Mouse (Mus musculus) lung, adult 2 months (tissue): ENCODE results near the gene Dhx36. TPM values are rescaled to one million over a fixed set of nuclear protein-coding genes. Genes with fewer than 3 reads are reported as not detected.
A peak's percentile ranks its signal among the peaks of the same experiment; 100 is the strongest.

Experiments used
- DNase-seq: peaks from one replicate; pipeline ENCODE4 v3.0.0; 2022
- H3K4me1 ChIP-seq: fragments of 200-500 bp; 2 replicates; pipeline ENCODE4 v1.6.1; 2011; ENCODE audit warnings: low read length; ENCODE audit not compliant: control insufficient read depth, insufficient read depth
- H3K4me3 ChIP-seq: fragments of 200-500 bp; replicated peaks from 2 replicates; pipeline ENCODE3; 2011; ENCODE audit warnings: low read depth, mild to moderate bottlenecking, control low read depth, low read length; ENCODE audit errors: extremely low read depth
- CTCF ChIP-seq: fragments of 200-500 bp; IDR thresholded peaks from 2 replicates; pipeline ENCODE4 v1.5.1; 2011; ENCODE audit warnings: mild to moderate bottlenecking, low read length, control low read depth; ENCODE audit not compliant: insufficient read depth
- POLR2A ChIP-seq: fragments of 200-500 bp; IDR thresholded peaks from 2 replicates; pipeline ENCODE4 v1.6.1; 2011; ENCODE audit warnings: low read depth, mild to moderate bottlenecking, control low read depth, low read length, borderline replicate concordance; ENCODE audit errors: extremely low read depth
- WGBS: fragments of 180-500 bp; shearing (Covaris S2); methylation state at CpG from one replicate; pipeline ENCODE4 v1.1.7; 2018; 5-methylcytosine and 5-hydroxymethylcytosine counted together
- polyA plus RNA-seq: library from polyadenylated mRNA; depleted of rRNA; stranded (reverse); fragments of >200 nt; gene quantifications from 2 replicates; pipeline ENCODE4 v1.2.3, GENCODE M21; 2012; rRNA removed

Gene Dhx36
- 2.4 and 5.6 TPM in 2 replicates for polyA plus RNA-seq

- TF ChIP-seq POLR2A (peak; percentile 53; the same call in 1 of the 2 replicates), CTCF (no peak)
- H3K4me1 ChIP-seq = peaks cover 7% of the 10 kb centered on the region; the same call in 1 of the 2 replicates
- DNase-seq = peak; percentile 96
- peak within 1 kb of the TSS; percentile 93 for H3K4me3 ChIP-seq
- WGBS = under 1% methylated on average over 66 of the region's 66 CpGs
Measured at GRCm38 (mm10) chr3:62506488-62507205, at the start of gene Dhx36. TSS of gene Dhx36 (minus strand) at chr3:62507004.

GRCm38 (mm10) chr3:62527593-62527992 lies 20.8 kb upstream of the Dhx36 start:
- DNase-seq = no peak
- TF ChIP-seq POLR2A = no peak
- H3K4me3 ChIP-seq = no peak overlapping the region
- H3K4me1 ChIP-seq = no peaks in the 10 kb centered on the region
- 62% methylated on average over 5 of the region's 5 CpGs for WGBS

GRCm38 (mm10) chr3:62527160-62527559 lies 20.4 kb upstream of the Dhx36 start:
- TF ChIP-seq CTCF (no peak), POLR2A (no peak)
- 28% methylated on average over 4 of the region's 4 CpGs for WGBS
- no peak for DNase-seq
- H3K4me3 ChIP-seq = no peak overlapping the region
- H3K4me1 ChIP-seq = no peaks in the 10 kb centered on the region

GRCm38 (mm10) chr3:62507206-62507647 lies 423 bp upstream of the Dhx36 start:
- WGBS = 36% methylated on average over 5 of the region's 5 CpGs
- Histone ChIP-seq H3K4me1 (peaks cover 7% of the 10 kb centered on the region; the same call in 1 of the 2 replicates), H3K4me3 (peak overlapping the region; percentile 93)
- TF ChIP-seq POLR2A (no peak), CTCF (no peak)
- DNase-seq = no peak

GRCm38 (mm10) chr3:62505166-62505900 lies 1.5 kb downstream of the Dhx36 start:
- TF ChIP-seq POLR2A = no peak
- no peak for TF ChIP-seq CTCF
- WGBS = 56% methylated on average over 5 of the region's 5 CpGs
- Histone ChIP-seq H3K4me3 (no peak overlapping the region), H3K4me1 (peaks cover 7% of the 10 kb centered on the region; the same call in 1 of the 2 replicates)
- no peak for DNase-seq

- no peaks in the 10 kb centered on the region for H3K4me1 ChIP-seq
- WGBS = 68% methylated on average over 4 of the region's 4 CpGs
- no peak overlapping the region for H3K4me3 ChIP-seq
- TF ChIP-seq CTCF = no peak
- no peak for TF ChIP-seq POLR2A
- DNase-seq = no peak
Measured at GRCm38 (mm10) chr3:62499327-62499726, 7.5 kb downstream of the Dhx36 start.

GRCm38 (mm10) chr3:62492568-62492967 lies 14.2 kb downstream of the Dhx36 start:
- TF ChIP-seq CTCF (no peak), POLR2A (no peak)
- Histone ChIP-seq H3K4me3 (no peak overlapping the region), H3K4me1 (no peaks in the 10 kb centered on the region)
- no peak for DNase-seq
- 63% methylated on average over 6 of the region's 6 CpGs for WGBS

- Histone ChIP-seq H3K4me1 (no peaks in the 10 kb centered on the region), H3K4me3 (no peak overlapping the region)
- WGBS = 98% methylated on average over 2 of the region's 2 CpGs
- no peak for TF ChIP-seq POLR2A
- no peak for DNase-seq
Measured at GRCm38 (mm10) chr3:62484340-62484739, 22.5 kb downstream of the Dhx36 start.

- TF ChIP-seq CTCF = no peak
- no peak for TF ChIP-seq POLR2A
- 98% methylated on average over 1 of the region's 1 CpGs for WGBS
- DNase-seq = no peak
- Histone ChIP-seq H3K4me3 (no peak overlapping the region), H3K4me1 (no peaks in the 10 kb centered on the region)
Measured at GRCm38 (mm10) chr3:62470179-62470578, 36.6 kb downstream of the Dhx36 start.
